Mouse (Mus musculus): ENCODE results near the gene Heyl.
"Not testable (repeated sequence)": the region's sequence is repeated elsewhere in the genome, so short reads cannot be mapped to it uniquely, and the experiment has no call there.

Heyl gene

GRCm38 (mm10) chr4:123284731-123285624, 51.6 kb downstream of the Heyl start:
- DNase-seq (ENCODE audit: extremely low spot score), result no peak

DNA sequence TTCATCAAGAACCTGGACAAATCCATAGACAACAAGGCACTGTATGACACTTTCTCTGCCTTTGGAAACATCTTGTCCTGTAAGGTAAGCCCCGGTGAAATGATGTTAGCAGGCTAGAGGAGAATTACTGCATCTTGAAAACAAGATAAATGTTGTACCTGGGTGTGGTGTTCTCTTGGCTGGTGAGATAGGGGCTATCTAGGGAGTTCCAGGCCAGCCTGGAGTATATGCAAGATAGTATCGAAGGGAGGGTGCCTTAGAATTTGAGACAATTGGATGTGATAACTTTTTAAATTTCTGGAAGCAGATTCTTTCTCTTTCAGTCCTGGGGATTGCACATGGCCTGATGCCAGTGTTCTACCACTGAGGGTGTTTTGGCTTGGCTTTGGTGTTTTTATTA, 53.4 kb downstream of the Heyl start:
- DNase-seq (ENCODE audit: extremely low spot score), result no peak

GRCm38 (mm10) chr4:123289038-123289437, 55.7 kb downstream of the Heyl start:
- DNase-seq (ENCODE audit: extremely low spot score), result no peak

DNA sequence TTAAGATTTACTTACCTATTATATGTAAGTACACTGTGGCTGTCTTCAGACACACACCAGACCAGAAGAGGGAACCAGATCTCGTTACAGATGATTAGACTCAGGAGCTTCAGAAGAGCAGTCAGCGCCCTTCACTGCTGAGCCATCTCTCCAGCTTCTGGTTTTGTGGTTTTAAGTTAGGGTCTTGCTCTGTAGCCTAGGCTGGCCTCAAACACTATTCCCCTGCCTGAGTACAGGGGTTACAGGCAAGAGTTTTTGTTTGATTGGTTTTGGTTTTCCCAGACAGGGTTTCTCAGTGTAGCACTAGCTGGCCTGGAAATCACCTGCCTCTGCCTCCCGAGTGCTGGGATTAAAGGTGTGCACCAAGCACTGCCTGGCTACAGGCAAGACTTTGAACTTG, 59.0 kb downstream of the Heyl start:
- DNase-seq (ENCODE audit: extremely low spot score), result no peak

- no peak for DNase-seq (ENCODE audit: extremely low spot score)
These were observed 59.6 kb downstream of the Heyl start for GRCm38 (mm10) chr4:123292989-123293388.

DNA sequence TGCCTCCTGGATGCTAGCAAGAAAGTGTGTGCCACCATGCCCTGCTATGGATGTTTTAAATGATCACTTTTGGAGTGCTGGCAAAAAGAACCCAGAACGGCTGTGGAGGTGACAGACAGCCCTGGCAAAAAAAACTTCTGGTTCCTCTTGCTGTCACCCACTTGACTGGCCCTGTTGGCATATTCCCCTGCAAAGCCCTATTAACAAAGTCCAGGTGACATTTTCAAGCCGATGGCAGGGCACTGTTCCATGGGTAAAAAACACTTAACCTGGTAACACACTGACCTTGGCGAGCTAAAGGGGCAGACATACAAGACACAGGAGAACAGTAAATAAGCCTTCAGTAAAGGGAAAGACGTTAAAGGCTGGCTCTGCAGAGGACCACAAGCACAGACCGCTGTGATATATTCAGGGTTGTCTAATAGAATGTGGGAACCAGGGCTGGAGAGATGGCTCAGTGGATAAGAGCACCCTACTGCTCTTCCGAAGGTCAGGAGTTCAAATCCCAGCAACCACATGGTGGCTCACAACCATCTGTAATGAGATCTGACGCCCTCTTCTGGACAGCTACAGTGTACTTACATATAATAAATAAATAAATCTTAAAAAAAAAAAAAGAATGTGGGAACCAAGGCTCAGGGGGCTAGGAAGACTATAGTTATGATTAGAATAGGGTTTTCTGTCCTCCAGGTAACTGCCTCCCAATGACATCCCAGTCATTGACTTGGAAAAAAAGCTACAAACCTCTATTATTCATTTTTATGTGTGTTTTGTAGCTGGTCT, 60.5 kb downstream of the Heyl start:
- DNase-seq (ENCODE audit: extremely low spot score), result no peak

- not testable (repeated sequence) for DNase-seq (ENCODE audit: extremely low spot score)
These were observed 61.7 kb downstream of the Heyl start for GRCm38 (mm10) chr4:123295026-123295425.

GRCm38 (mm10) chr4:123295516-123296147, 62.3 kb downstream of the Heyl start:
- DNase-seq (ENCODE audit: extremely low spot score), result no peak

- no peak for DNase-seq (ENCODE audit: extremely low spot score)
These were observed 62.8 kb downstream of the Heyl start for GRCm38 (mm10) chr4:123296148-123296534.

DNA sequence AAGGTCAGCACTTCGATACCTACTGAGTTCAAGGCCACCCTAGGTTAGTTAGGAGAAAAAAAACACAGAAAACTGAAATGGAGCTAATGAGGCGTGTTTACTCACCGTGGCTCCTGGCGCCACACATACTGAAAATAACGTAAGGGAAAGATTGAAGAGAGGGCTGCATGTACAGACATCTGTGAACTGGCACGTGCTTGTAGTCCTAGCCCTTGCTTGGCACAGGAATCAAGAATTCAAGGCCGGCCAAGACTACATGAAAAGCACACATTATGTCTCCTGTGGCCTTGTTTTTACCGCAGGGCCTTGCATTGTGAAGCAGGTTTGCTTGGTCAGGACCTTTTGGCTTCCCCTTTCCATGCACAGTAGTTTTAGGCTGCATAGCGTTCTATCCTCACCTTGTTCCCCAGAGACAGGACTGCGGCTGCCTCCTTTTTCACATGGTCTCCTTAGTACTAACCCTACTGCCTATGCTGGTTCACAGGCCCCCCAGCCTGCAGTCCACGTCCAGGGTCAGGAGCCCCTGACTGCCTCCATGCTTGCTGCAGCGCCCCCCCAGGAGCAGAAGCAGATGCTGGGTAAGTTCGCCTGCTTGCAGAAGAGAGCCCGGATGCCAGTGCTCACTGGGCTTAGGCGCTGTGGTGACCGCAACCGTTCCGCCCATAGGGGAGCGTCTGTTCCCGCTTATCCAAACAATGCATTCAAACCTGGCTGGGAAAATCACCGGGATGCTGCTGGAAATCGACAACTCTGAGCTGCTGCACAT, 64.0 kb downstream of the Heyl start:
- DNase-seq (ENCODE audit: extremely low spot score), result no peak

DNA sequence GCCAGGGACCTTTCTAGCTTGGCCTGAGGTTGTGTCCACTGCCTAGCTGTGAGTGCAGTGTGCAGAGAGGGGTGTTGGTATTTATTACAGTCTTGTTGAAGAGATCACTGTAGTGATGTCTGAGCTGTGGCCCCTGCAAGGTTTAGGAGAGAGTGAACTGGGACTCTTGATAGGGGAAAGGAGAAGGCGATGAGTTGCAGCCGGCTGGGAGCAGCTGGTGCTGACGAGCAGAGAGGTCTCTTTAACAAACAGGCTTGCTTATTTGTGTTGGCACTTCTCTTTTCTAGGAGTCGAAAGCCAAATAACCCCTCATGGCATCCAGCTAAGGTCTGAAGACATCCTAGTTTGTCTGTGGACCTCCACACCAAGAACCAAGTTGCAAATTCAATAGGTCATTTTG, 64.9 kb downstream of the Heyl start:
- DNase-seq (ENCODE audit: extremely low spot score), result no peak

DNA sequence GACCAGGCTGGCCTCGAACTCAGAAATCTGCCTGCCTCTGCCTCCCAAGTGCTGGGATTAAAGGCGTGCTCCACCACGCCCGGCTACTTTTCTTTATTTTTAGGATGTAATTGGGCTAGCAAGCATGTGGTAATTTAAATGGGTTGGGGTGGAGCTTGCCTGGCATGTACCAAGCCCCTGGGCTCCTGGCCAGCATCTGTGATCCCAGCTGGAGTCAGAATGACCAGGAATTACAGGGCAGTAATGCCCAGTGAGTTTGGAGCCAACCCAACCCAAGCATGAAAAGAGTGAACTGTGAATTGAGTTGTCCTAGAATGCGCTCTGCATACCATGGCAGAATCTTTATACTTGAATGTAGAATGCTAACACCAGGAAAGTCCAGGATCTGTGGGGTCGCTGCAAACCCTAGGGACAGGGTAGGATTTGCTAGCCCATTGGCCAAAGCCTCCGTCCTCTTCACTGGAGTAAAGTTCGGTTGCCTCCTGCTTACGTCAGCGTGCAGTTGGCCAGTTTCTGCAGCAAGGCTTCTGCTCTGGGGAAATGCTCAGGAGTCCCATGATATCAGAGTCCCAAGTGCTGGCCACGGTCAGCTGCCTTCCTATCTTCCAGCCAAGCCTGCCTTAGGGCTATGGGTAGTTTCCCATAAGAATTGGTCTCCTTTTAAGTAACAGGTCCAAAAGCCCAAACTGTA, 65.8 kb downstream of the Heyl start:
- no peak for DNase-seq (ENCODE audit: extremely low spot score)

All from embryo, embryonic 9.5 days (tissue).